In genomic region chr16:97887762-97888161, GRCm38 (mm10) we compare ENCODE assay signal across 22 mouse cellular contexts. TPM values are rescaled to one million over a fixed set of nuclear protein-coding genes. Genes with fewer than 3 reads are reported as not detected.
DNase-seq lines count a peak whose midpoint lies in the region; ATAC-seq lines count a peak whose summit lies in the region.
"Had no signal": no experiment of that assay in that cellular context is flagged by ENCODE, and none has a peak within 500 bp of the region (broad histone marks: within the 10 kb centered on the region; RNA-seq: fewer than 3 reads in every experiment).

No protein-coding gene starts in this region.

- H3K36me3 ChIP-seq in forebrain, embryonic 12.5 days (replicated peaks): no peaks in the 10 kb centered on the region
- H3K36me3 ChIP-seq: embryonic facial prominence, embryonic 12.5 days had no signal

- no peak for ATAC-seq in forebrain, embryonic 12.5 days (ENCODE audit: low FRiP score)
- ATAC-seq: activated CD4-positive, CD25-positive, alpha-beta regulatory T cell, adult 4 months; forebrain, embryonic 16.5 days; intestine, embryonic 16.5 days; Patski had no signal

- no peak overlapping the region for H3K4me3 ChIP-seq in forebrain, embryonic 12.5 days (replicated peaks)
- H3K4me3 ChIP-seq: embryonic facial prominence, embryonic 12.5 days; heart, adult 2 months; heart, embryonic 13.5 days; hindbrain, embryonic 15.5 days had no signal

- H3K9me3 ChIP-seq in forebrain, embryonic 12.5 days: no peaks in the 10 kb centered on the region
- H3K9me3 ChIP-seq: embryonic facial prominence, embryonic 12.5 days; heart, embryonic 13.5 days; hindbrain, embryonic 15.5 days had no signal

- no peak overlapping the region for H3K27ac ChIP-seq in forebrain, embryonic 12.5 days
- H3K27ac ChIP-seq: embryonic facial prominence, embryonic 12.5 days; heart, adult 2 months; heart, embryonic 13.5 days; hindbrain, embryonic 15.5 days had no signal

- H3K27me3 ChIP-seq in forebrain, embryonic 12.5 days: no peaks in the 10 kb centered on the region
- H3K27me3 ChIP-seq: CH12.LX; embryonic facial prominence, embryonic 12.5 days; heart, embryonic 13.5 days; hindbrain, embryonic 15.5 days; Patski had no signal

- H3K4me2 ChIP-seq in forebrain, embryonic 12.5 days: no peak overlapping the region
- H3K4me2 ChIP-seq: embryonic facial prominence, embryonic 12.5 days; heart, embryonic 13.5 days; hindbrain, embryonic 15.5 days had no signal

- no peak overlapping the region for H3K9ac ChIP-seq in forebrain, embryonic 12.5 days
- H3K9ac ChIP-seq: embryonic facial prominence, embryonic 12.5 days; heart, embryonic 13.5 days; hindbrain, embryonic 15.5 days had no signal

- peak; percentile 55 for DNase-seq in brain, adult 2 months (ENCODE audit: low read depth, low spot score)
- DNase-seq in cerebellum, adult 18-20 months: peak; percentile 11 to 23
- DNase-seq in cerebellum, adult 9-11 months: peak; percentile 28
- DNase-seq in cerebellum, postnatal 36 days: peak; percentile 30 to 31
- no peak for DNase-seq in adrenal gland, postnatal 25 days
- no peak for DNase-seq in thymus, postnatal 10 days (ENCODE audit: low spot score in 2 of 2)
- no peak for DNase-seq in right cerebral cortex, adult 18-20 months
- DNase-seq: adrenal gland, adult 2 months; adrenal gland, postnatal 36 days; gastrocnemius, postnatal 14 days; heart, adult 2 months; heart, postnatal 36 days; kidney, adult 2 months had no signal

- H3K4me1 ChIP-seq in forebrain, embryonic 12.5 days: no peaks in the 10 kb centered on the region
- H3K4me1 ChIP-seq: embryonic facial prominence, embryonic 12.5 days; heart, embryonic 13.5 days; hindbrain, embryonic 15.5 days had no signal

RNA-seq across cellular contexts. Expression of gene Prdm15, which starts 36.1 kb away (rescaled TPM):
- 11.9 and 14.5 TPM in 2 replicates for total RNA-seq in adrenal gland, postnatal 25 days (2021)
- polyA plus RNA-seq in forebrain, embryonic 12.5 days (2016; fragmentation: Nextera tagmentation; extraction: Ambion mirVana): 19.4 and 19.8 TPM in 2 replicates

Comparison
In these comparisons a context has a peak if more than half of its experiments do, and no peak if none do; other contexts are left out.
1. DNase-seq: peak in brain, adult 2 months (single experiment), cerebellum, adult 18-20 months (2 of 2), cerebellum, adult 9-11 months (single experiment) and cerebellum, postnatal 36 days (2 of 2); none in adrenal gland, postnatal 25 days (single experiment), thymus, postnatal 10 days (0 of 2) and right cerebral cortex, adult 18-20 months (single experiment).